In genomic region chr7:27180036-27180435, GRCm38 (mm10) we compare ENCODE assay signal across 10 mouse cellular contexts. TPM values are rescaled to one million over a fixed set of nuclear protein-coding genes. Genes with fewer than 3 reads are reported as not detected.
DNase-seq lines count a peak whose midpoint lies in the region; ATAC-seq and TF ChIP-seq lines count a peak whose summit lies in the region.
"Had no signal": no experiment of that assay in that cellular context is flagged by ENCODE, and none has a peak within 500 bp of the region (broad histone marks: within the 10 kb centered on the region; RNA-seq: fewer than 3 reads in every experiment).

No protein-coding gene starts in this region.

- peak overlapping the region; percentile 90 for H3K27ac ChIP-seq in limb, embryonic 14.5 days (replicated peaks; ENCODE audit: low read depth, low read length)
- 0 out of 2 replicates have a peak overlapping the region, but pooled peaks have one; percentile 82 for H3K27ac ChIP-seq in neural tube, embryonic 14.5 days (ENCODE audit: low read depth, low read length)

- H3K27me3 ChIP-seq in limb, embryonic 14.5 days (ENCODE audit: control insufficient read depth, insufficient read depth, low read length) = no peaks in the 10 kb centered on the region
- H3K27me3 ChIP-seq in neural tube, embryonic 14.5 days (ENCODE audit: control insufficient read depth, insufficient read depth, low read length) = no peaks in the 10 kb centered on the region

- DNase-seq in testis, postnatal 10 days (ENCODE audit: low spot score) = peak; percentile 69
- no peak for DNase-seq in testis, postnatal 14 days (ENCODE audit: low spot score)
- DNase-seq in heart, adult 9 months (ENCODE audit: low spot score in 2 of 2) = peak; percentile 55 to 58
- DNase-seq in limb, embryonic 14.5 days (ENCODE audit: low spot score) = peak; percentile 57
- no peak for DNase-seq in embryo, embryonic 10 days (ENCODE audit: low spot score)
- DNase-seq in layer of hippocampus, postnatal 14 days (ENCODE audit: low spot score in 2 of 2) = no peak
- DNase-seq in urinary bladder, postnatal 14 days (ENCODE audit: low spot score) = no peak

- peak overlapping the region; percentile 52 for H3K9ac ChIP-seq in limb, embryonic 14.5 days (ENCODE audit: low read depth, low read length, severe bottlenecking)
- H3K9ac ChIP-seq in neural tube, embryonic 14.5 days (replicated peaks; ENCODE audit: low read depth, low read length) = no peak overlapping the region

- ATAC-seq in limb, embryonic 14.5 days (ENCODE audit: low FRiP score, low read depth) = no peak
- ATAC-seq in neural tube, embryonic 14.5 days (ENCODE audit: low read depth) = no peak

- H3K9me3 ChIP-seq in limb, embryonic 14.5 days (ENCODE audit: control insufficient read depth, low read length) = no peaks in the 10 kb centered on the region
- no peaks in the 10 kb centered on the region for H3K9me3 ChIP-seq in neural tube, embryonic 14.5 days (ENCODE audit: control insufficient read depth, low read length)

- WGBS in limb, embryonic 14.5 days = 56% methylated on average over 5 of the region's 5 CpGs
- 45% methylated on average over 5 of the region's 5 CpGs for WGBS in neural tube, embryonic 14.5 days

- peaks cover 14% of the 10 kb centered on the region for H3K4me1 ChIP-seq in limb, embryonic 14.5 days (ENCODE audit: control insufficient read depth, insufficient read depth, low read length)
- H3K4me1 ChIP-seq in neural tube, embryonic 14.5 days (ENCODE audit: control insufficient read depth, insufficient read depth, low read length) = peaks cover 5% of the 10 kb centered on the region

- peak overlapping the region; percentile 63 for H3K4me3 ChIP-seq in limb, embryonic 14.5 days (replicated peaks; ENCODE audit: low read length)
- H3K4me3 ChIP-seq in neural tube, embryonic 14.5 days (ENCODE audit: low read depth, low read length) = no peak overlapping the region

- H3K36me3 ChIP-seq in limb, embryonic 14.5 days (ENCODE audit: control insufficient read depth, insufficient read depth, low read length) = peaks cover 18% of the 10 kb centered on the region
- H3K36me3 ChIP-seq in neural tube, embryonic 14.5 days (ENCODE audit: control insufficient read depth, insufficient read depth, low read length) = peaks cover 13% of the 10 kb centered on the region

- H3K4me2 ChIP-seq in limb, embryonic 14.5 days (replicated peaks; ENCODE audit: low read depth, low read length, severe bottlenecking) = peak overlapping the region; percentile 56
- H3K4me2 ChIP-seq in neural tube, embryonic 14.5 days (ENCODE audit: low read depth, low read length) = no peak overlapping the region

- TF ChIP-seq POLR2A in limb, embryonic 14.5 days (IDR thresholded peaks at IDR 0.05; ENCODE audit: borderline replicate concordance, extremely low read depth, insufficient read depth, insufficient read length) = no peak

RNA-seq across cellular contexts. Expression of gene Gm21983, which starts 0.8 kb away (rescaled TPM):
- polyA plus RNA-seq in limb, embryonic 14.5 days (2012; rRNA removed) = 5.2 and 9.0 TPM in 2 replicates
- 0.58 and 0.62 TPM in 2 replicates for polyA plus RNA-seq in limb, embryonic 14.5 days (2014; fragmentation: Nextera tagmentation; extraction: Ambion mirVana)
- polyA plus RNA-seq in neural tube, embryonic 14.5 days (2014; fragmentation: Nextera tagmentation; extraction: Ambion mirVana) = 0.94 TPM in 1 of 2 replicates, not detected in the other
- total RNA-seq in layer of hippocampus, postnatal 14 days (2021) = not detected
- total RNA-seq: left cerebral cortex, postnatal 10 days had no signal
- polyA plus RNA-seq: testis, adult 2 months had no signal

RNA-seq across cellular contexts. Expression of gene Mia, which starts 0.9 kb away (rescaled TPM):
- 193 and 236 TPM in 2 replicates for polyA plus RNA-seq in limb, embryonic 14.5 days (2012; rRNA removed)
- polyA plus RNA-seq in limb, embryonic 14.5 days (2014; fragmentation: Nextera tagmentation; extraction: Ambion mirVana) = 147 and 156 TPM in 2 replicates
- polyA plus RNA-seq in neural tube, embryonic 14.5 days (2014; fragmentation: Nextera tagmentation; extraction: Ambion mirVana) = 14.7 and 24.4 TPM in 2 replicates
- 10 to 100 TPM in 1 of 2 experiments, 1 to 10 TPM in 1; 5.6 to 15.8 TPM for total RNA-seq in layer of hippocampus, postnatal 14 days (2021)

RNA-seq across cellular contexts. Expression of gene Rab4b, which starts 1.3 kb away (rescaled TPM):
- polyA plus RNA-seq in limb, embryonic 14.5 days (2012; rRNA removed) = 78.3 and 93.5 TPM in 2 replicates
- polyA plus RNA-seq in limb, embryonic 14.5 days (2014; fragmentation: Nextera tagmentation; extraction: Ambion mirVana) = 61.5 and 70.9 TPM in 2 replicates
- polyA plus RNA-seq in neural tube, embryonic 14.5 days (2014; fragmentation: Nextera tagmentation; extraction: Ambion mirVana) = 100.0 and 100 TPM in 2 replicates
- total RNA-seq in layer of hippocampus, postnatal 14 days (2021) = 10 to 100 TPM; 85.1 to 87.0 TPM

RNA-seq across cellular contexts. Expression of gene Egln2, which starts 13.4 kb away (rescaled TPM):
- polyA plus RNA-seq in limb, embryonic 14.5 days (2012; rRNA removed) = 88.3 and 96.4 TPM in 2 replicates
- 41.9 and 49.2 TPM in 2 replicates for polyA plus RNA-seq in limb, embryonic 14.5 days (2014; fragmentation: Nextera tagmentation; extraction: Ambion mirVana)
- polyA plus RNA-seq in neural tube, embryonic 14.5 days (2014; fragmentation: Nextera tagmentation; extraction: Ambion mirVana) = 46.9 and 48.3 TPM in 2 replicates
- 10 to 100 TPM; 88.1 to 90.7 TPM for total RNA-seq in layer of hippocampus, postnatal 14 days (2021)

RNA-seq across cellular contexts. Expression of gene BC024978, which starts 15.5 kb away (rescaled TPM):
- 12.9 and 14.7 TPM in 2 replicates for polyA plus RNA-seq in limb, embryonic 14.5 days (2012; rRNA removed)
- polyA plus RNA-seq in limb, embryonic 14.5 days (2014; fragmentation: Nextera tagmentation; extraction: Ambion mirVana) = 3.6 TPM in 2 replicates
- 3.6 TPM in 2 replicates for polyA plus RNA-seq in neural tube, embryonic 14.5 days (2014; fragmentation: Nextera tagmentation; extraction: Ambion mirVana)
- total RNA-seq in layer of hippocampus, postnatal 14 days (2021) = 10 to 100 TPM; 23.7 to 24.3 TPM

Comparison
In these comparisons a context has a peak if more than half of its experiments do, and no peak if none do; other contexts are left out.
1. DNase-seq: peak in testis, postnatal 10 days (single experiment), heart, adult 9 months (2 of 2) and limb, embryonic 14.5 days (single experiment); none in testis, postnatal 14 days (single experiment), embryo, embryonic 10 days (single experiment), layer of hippocampus, postnatal 14 days (0 of 2) and urinary bladder, postnatal 14 days (single experiment).